Mouse (Mus musculus) neural tube, embryonic 14.5 days (tissue): ENCODE results near the gene Serpine1. TPM values are rescaled to one million over a fixed set of nuclear protein-coding genes. Genes with fewer than 3 reads are reported as not detected.

Source experiments
- ATAC-seq: fragments of 200-750 bp; cut with Nextera tagmentation; 2 replicates; pipeline ENCODE4 v1.8.0; 2017; ENCODE audit warnings: low read depth, mild to moderate bottlenecking, moderate TSS enrichment, moderate library complexity
- H3K27ac ChIP-seq: fragments of 300-500 bp; sonication (generic); 2 replicates; pipeline ENCODE4 v1.5.1; 2014; ENCODE audit warnings: low read depth, mild to moderate bottlenecking, control low read depth, low read length, moderate library complexity, mixed read lengths
- H3K27me3 ChIP-seq: fragments of 300-500 bp; sonication (generic); 2 replicates; pipeline ENCODE4 v1.6.1; 2014; ENCODE audit warnings: low read length; ENCODE audit not compliant: control insufficient read depth, insufficient read depth
- H3K36me3 ChIP-seq: fragments of 300-500 bp; sonication (generic); 2 replicates; pipeline ENCODE4 v1.6.1; 2014; ENCODE audit warnings: low read length, mixed read lengths; ENCODE audit not compliant: control insufficient read depth, insufficient read depth
- H3K4me1 ChIP-seq: fragments of 300-500 bp; sonication (generic); 2 replicates; pipeline ENCODE4 v1.6.1; 2014; ENCODE audit warnings: low read length; ENCODE audit not compliant: control insufficient read depth, insufficient read depth
- H3K4me2 ChIP-seq: fragments of 300-500 bp; sonication (generic); 2 replicates; pipeline ENCODE4 v1.6.1; 2014; ENCODE audit warnings: mild to moderate bottlenecking, low read depth, low read length, control low read depth
- H3K4me3 ChIP-seq: fragments of 300-500 bp; sonication (generic); 2 replicates; pipeline ENCODE4 v1.5.1; 2014; ENCODE audit warnings: low read depth, low read length, control low read depth, mixed read lengths
- H3K9ac ChIP-seq: fragments of 300-500 bp; sonication (generic); replicated peaks from 2 replicates; pipeline ENCODE4 v1.6.1; 2014; ENCODE audit warnings: low read depth, mild to moderate bottlenecking, control low read depth, low read length, mixed read lengths
- H3K9me3 ChIP-seq: fragments of 300-500 bp; sonication (generic); 2 replicates; pipeline ENCODE4 v1.6.1; 2016; ENCODE audit warnings: low read length; ENCODE audit not compliant: control insufficient read depth
- WGBS: fragments of 180-500 bp; shearing (Covaris S2); extraction: QIAGEN DNeasy Blood & Tissue Kit; methylation state at CpG from one replicate; pipeline ENCODE4 v1.1.7; 2014; 5-methylcytosine and 5-hydroxymethylcytosine counted together
- polyA plus RNA-seq: library from polyadenylated mRNA; unstranded; fragments of >200 nt; fragmentation: Nextera tagmentation; extraction: Ambion mirVana; gene quantifications from 2 replicates; pipeline ENCODE4 v1.2.1, GENCODE M21; 2014

Serpine1 gene
- polyA plus RNA-seq, 1 experiment from 2014 or later, result 0.44 TPM

- Histone ChIP-seq H3K4me2 (no peak overlapping the region), H3K9me3 (no peaks in the 10 kb centered on the region), H3K36me3 (no peaks in the 10 kb centered on the region), H3K4me3 (no peak overlapping the region), H3K9ac (no peak overlapping the region), H3K27ac (no peak overlapping the region), H3K27me3 (peaks cover 30% of the 10 kb centered on the region), H3K4me1 (no peaks in the 10 kb centered on the region)
- 54% methylated on average over 3 of the region's 3 CpGs for WGBS
- ATAC-seq, result no peak
Measured at GRCm38 (mm10) chr5:137024318-137024717, 47.8 kb downstream of the Serpine1 start.

- 97% methylated on average over 3 of the region's 3 CpGs for WGBS
Measured at GRCm38 (mm10) chr5:137015913-137016312, 56.2 kb downstream of the Serpine1 start.

GRCm38 (mm10) chr5:137012401-137012950, 59.6 kb downstream of the Serpine1 start:
- Histone ChIP-seq H3K9ac (no peak overlapping the region), H3K4me2 (no peak overlapping the region), H3K27ac (no peak overlapping the region), H3K36me3 (no peaks in the 10 kb centered on the region), H3K9me3 (no peaks in the 10 kb centered on the region), H3K4me1 (no peaks in the 10 kb centered on the region), H3K27me3 (no peaks in the 10 kb centered on the region), H3K4me3 (no peak overlapping the region)
- ATAC-seq, result no peak
- 64% methylated on average over 15 of the region's 15 CpGs for WGBS

More at GRCm38 (mm10) chr5:137015913-137016312, 56.2 kb downstream of the Serpine1 start:
- Histone ChIP-seq H3K4me1 (no peaks in the 10 kb centered on the region), H3K27ac (no peak overlapping the region), H3K4me3 (no peak overlapping the region), H3K9me3 (no peaks in the 10 kb centered on the region), H3K27me3 (no peaks in the 10 kb centered on the region), H3K36me3 (no peaks in the 10 kb centered on the region), H3K9ac (no peak overlapping the region), H3K4me2 (no peak overlapping the region)
- no peak for ATAC-seq

Other genes starting within 250 kb of the Serpine1 start
- 12.6 and 22.7 TPM in 2 replicates for gene Col26a1, start 189.1 kb downstream of the Serpine1 start, polyA plus RNA-seq
- 113 and 119 TPM in 2 replicates for gene Ift22, start 164.1 kb downstream of the Serpine1 start, polyA plus RNA-seq
- gene Fis1, start 119.0 kb downstream of the Serpine1 start, polyA plus RNA-seq, result 409 and 414 TPM in 2 replicates
- 0.12 and 0.39 TPM in 2 replicates for gene Cldn15, start 105.7 kb downstream of the Serpine1 start, polyA plus RNA-seq
- gene Plod3, start 85.2 kb downstream of the Serpine1 start, polyA plus RNA-seq, result 30.5 and 34.5 TPM in 2 replicates
- 115 and 138 TPM in 2 replicates for gene Znhit1, start 84.2 kb downstream of the Serpine1 start, polyA plus RNA-seq
- 5.6 TPM in 2 replicates for gene Vgf, start 45.9 kb downstream of the Serpine1 start, polyA plus RNA-seq
- gene Ap1s1, start 26.1 kb downstream of the Serpine1 start, polyA plus RNA-seq, result 175 and 176 TPM in 2 replicates
- gene Trim56, start 43.9 kb upstream of the Serpine1 start, polyA plus RNA-seq, result 2.1 and 3.0 TPM in 2 replicates
- not detected in 2 replicates for gene Muc3, start 77.1 kb upstream of the Serpine1 start, polyA plus RNA-seq
- gene Muc3a, start 140.1 kb upstream of the Serpine1 start, polyA plus RNA-seq, result 0.37 and 0.91 TPM in 2 replicates
- gene Ache, start 215.3 kb upstream of the Serpine1 start, polyA plus RNA-seq, result 61.8 and 79.1 TPM in 2 replicates
- 19.7 and 24.0 TPM in 2 replicates for gene Ufsp1, start 222.4 kb upstream of the Serpine1 start, polyA plus RNA-seq
- 81.8 and 91.5 TPM in 2 replicates for gene Srrt, start 235.4 kb upstream of the Serpine1 start, polyA plus RNA-seq
- gene Trip6, start 242.1 kb upstream of the Serpine1 start, polyA plus RNA-seq, result 8.0 and 11.5 TPM in 2 replicates